Mouse (Mus musculus) G1E (cell line): Measurements from ENCODE around the gene Ap2a1. TPM values are rescaled to one million over a fixed set of nuclear protein-coding genes. Genes with fewer than 3 reads are reported as not detected.
A peak's percentile ranks its signal among the peaks of the same experiment; 100 is the strongest.

Source experiments
- ATAC-seq: 2 replicates; pipeline ENCODE4 v1.8.0; 2016; ENCODE audit warnings: mild to moderate bottlenecking; ENCODE audit not compliant: insufficient number of reproducible peaks, poor library complexity, low FRiP score, severe bottlenecking; ENCODE audit errors: extremely low read depth
- DNase-seq: peaks from one replicate; pipeline ENCODE4 v3.0.0; 2012; ENCODE audit warnings: low spot score
- H3K27me3 ChIP-seq: 2 replicates; pipeline ENCODE4 v1.6.1; 2012; ENCODE audit warnings: mild to moderate bottlenecking, low read length, inconsistent platforms; ENCODE audit not compliant: insufficient read depth
- H3K36me3 ChIP-seq: replicated peaks from 2 replicates; pipeline ENCODE3; 2012; ENCODE audit warnings: mild to moderate bottlenecking, inconsistent platforms
- H3K4me1 ChIP-seq: 2 replicates; pipeline ENCODE4 v1.6.1; 2012; ENCODE audit warnings: low read depth, low read length, inconsistent platforms, mixed read lengths; ENCODE audit not compliant: insufficient read depth
- H3K4me3 ChIP-seq: 2 replicates; pipeline ENCODE4 v1.5.1; 2012; ENCODE audit warnings: low read depth, mild to moderate bottlenecking, inconsistent platforms, low read length, moderate library complexity, mixed read lengths
- H3K9me3 ChIP-seq: replicated peaks from 2 replicates; pipeline ENCODE4 v1.6.1; 2012; ENCODE audit warnings: inconsistent platforms
- CTCF ChIP-seq: IDR thresholded peaks from 2 replicates; pipeline ENCODE4 v1.5.1; 2012; ENCODE audit warnings: low read depth, low read length, inconsistent platforms, mixed read lengths
- GATA1 ChIP-seq: IDR thresholded peaks from 2 replicates; pipeline ENCODE4 v1.6.1; 2012; ENCODE audit warnings: borderline replicate concordance, low read length, inconsistent platforms, mixed read lengths
- GATA2 ChIP-seq: IDR thresholded peaks from 2 replicates; pipeline ENCODE4 v1.6.1; 2012; ENCODE audit warnings: low read depth, low read length, inconsistent platforms, borderline replicate concordance
- POLR2AphosphoS5 ChIP-seq: IDR thresholded peaks from 2 replicates; pipeline ENCODE4 v1.6.1; 2012; ENCODE audit warnings: low read depth, low read length, inconsistent platforms; ENCODE audit not compliant: insufficient replicate concordance
- TAL1 ChIP-seq: conservative IDR thresholded peaks from 2 replicates; pipeline ENCODE4 v1.6.1; 2012; ENCODE audit warnings: low read depth, low read length, inconsistent platforms, mixed read lengths
- polyA plus RNA-seq: library from polyadenylated mRNA; stranded (reverse); fragments of >175 nt; gene quantifications from 2 replicates; pipeline ENCODE4 v1.2.3, GENCODE M21; 2012
- total RNA-seq, 2 experiments: library from RNA; stranded (forward) in 1 of 2; stranded (reverse) in 1 of 2; fragments of 200-1000 nt in 1 of 2; fragments of >200 nt in 1 of 2; fragmentation: Nextera tagmentation in 1 of 2; gene quantifications; 2 replicates each; pipeline ENCODE4 v1.2.3; 2014 to 2017

The Ap2a1 gene
- total and polyA plus RNA-seq, 3 experiments = 19.8 to 98.8 (median 98.0) TPM

DNA sequence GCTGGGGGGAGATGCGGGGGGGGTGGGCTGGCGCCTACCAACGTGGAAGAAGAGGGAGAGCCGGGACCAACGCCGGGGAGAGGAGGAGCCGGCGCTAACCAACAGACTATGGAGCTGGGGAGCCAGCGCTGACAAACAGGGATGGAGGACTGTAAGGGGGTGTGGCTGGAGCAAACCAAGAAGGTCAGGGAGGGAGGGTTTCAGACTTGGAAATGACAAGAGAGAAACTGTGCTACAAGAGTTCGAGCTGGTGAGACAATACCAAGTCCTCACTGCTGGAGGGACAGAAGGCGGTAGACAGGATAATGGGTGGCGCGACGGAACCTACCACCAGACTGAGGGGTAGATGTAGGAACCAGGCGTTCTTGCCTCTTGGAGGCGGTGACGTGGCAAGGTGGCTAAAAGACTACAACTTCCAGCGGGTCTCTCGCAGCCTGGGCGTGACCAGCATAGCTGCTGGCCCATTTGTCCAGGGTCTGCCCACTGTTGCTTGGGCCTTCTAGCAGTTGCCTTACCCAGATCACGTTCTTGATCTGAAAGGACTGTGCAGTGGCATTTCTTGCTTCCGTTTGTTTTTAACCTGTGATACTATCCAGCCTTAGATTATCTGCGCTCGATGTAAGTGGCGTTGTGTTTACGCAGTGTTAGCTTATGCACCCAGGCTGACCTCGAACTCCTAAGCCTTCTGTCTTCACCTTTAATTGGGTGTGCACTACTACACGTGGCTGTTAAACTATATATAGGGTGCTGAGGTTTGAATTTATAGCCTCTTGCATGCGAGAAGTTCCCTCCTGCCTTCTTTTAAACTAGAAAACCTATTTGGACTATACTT, 59.4 kb downstream of the Ap2a1 start, which contains the start of gene Ptov1:
Ptov1 (minus strand) TSS at position 92 of the 832 bp plus-strand sequence.
- Histone ChIP-seq H3K4me3 (peak within 1 kb of the TSS; percentile 88), H3K36me3 (peaks cover 31% of the 10 kb centered on the region), H3K4me1 (peaks cover 47% of the 10 kb centered on the region), H3K27me3 (no peaks in the 10 kb centered on the region), H3K9me3 (no peaks in the 10 kb centered on the region)
- TF ChIP-seq POLR2AphosphoS5 = no peak
- no peak for TF ChIP-seq CTCF
- no peak for TF ChIP-seq GATA1
- TF ChIP-seq TAL1 = no peak
- no peak for TF ChIP-seq GATA2
- ATAC-seq = peak; percentile 79
- peak; percentile 70 for DNase-seq

DNA sequence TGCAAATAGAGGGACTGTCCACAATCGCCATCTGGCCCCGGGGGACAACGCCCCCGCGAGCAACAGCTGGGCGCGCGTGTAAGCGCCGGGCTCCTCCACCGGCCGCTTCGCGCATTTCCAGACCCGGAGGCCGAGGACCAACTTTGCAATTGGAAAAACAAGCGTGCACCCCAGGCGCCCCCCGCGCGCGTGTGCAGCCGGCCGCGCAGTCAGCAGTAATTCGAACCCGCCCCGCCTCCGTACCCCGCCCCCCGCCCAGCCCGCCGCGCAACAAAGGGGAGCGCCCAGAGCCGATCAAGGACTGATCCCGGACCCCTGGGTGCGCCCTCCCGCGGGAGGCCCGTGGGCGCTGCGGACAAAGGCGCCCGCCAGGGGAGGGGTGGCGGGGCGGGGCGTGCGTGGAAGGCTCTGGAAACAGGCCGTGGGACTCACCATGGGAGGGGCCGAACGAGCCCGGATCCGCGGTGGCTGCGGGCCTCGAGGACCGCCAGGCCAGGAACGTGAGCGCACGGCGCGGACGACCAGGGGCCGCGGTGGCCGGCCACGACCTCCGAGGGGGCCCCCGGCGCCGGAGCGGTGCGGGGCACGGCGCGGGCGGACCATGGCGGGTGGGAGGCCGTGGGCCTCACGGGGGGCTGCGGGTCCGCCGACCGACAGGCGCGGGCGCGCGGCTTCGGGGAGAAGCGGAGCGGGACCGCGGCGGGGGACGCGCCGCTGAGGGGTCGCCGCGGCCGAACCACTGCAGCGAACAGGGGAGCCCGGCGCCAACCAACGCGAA, 60.2 kb downstream of the Ap2a1 start:
- ATAC-seq = no peak
- Histone ChIP-seq H3K27me3 (no peaks in the 10 kb centered on the region), H3K4me3 (peak overlapping the region; percentile 88), H3K36me3 (peaks cover 39% of the 10 kb centered on the region), H3K9me3 (no peaks in the 10 kb centered on the region), H3K4me1 (peaks cover 55% of the 10 kb centered on the region)
- peak; percentile 51 for DNase-seq
- TF ChIP-seq TAL1 = no peak
- no peak for TF ChIP-seq GATA2
- no peak for TF ChIP-seq GATA1
- no peak for TF ChIP-seq CTCF
- TF ChIP-seq POLR2AphosphoS5 = no peak

DNA sequence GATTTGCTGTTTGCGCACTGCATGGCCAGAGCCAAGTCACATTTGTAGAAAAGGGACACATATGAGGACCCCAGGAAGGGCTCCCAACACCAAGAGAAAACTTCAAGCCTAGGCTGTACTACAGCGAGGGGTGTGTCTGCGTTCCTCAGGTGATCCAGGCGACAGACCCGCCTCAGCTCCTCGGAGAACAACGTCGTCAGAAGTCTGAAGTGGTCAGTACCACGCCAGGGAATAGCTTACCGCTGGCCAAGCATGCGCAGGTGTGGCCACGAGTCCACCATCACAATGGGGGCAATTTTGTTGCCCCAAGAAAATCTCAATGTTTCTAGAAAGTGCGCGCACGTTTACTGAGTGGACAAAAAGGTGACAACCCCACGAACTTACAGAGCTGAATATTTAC, 60.8 kb downstream of the Ap2a1 start:
- H3K4me3 ChIP-seq = peak overlapping the region; percentile 88
- ATAC-seq = no peak
- peaks cover 1% of the 10 kb centered on the region; the same call in 1 of the 2 replicates for H3K9me3 ChIP-seq
- no peaks in the 10 kb centered on the region for H3K27me3 ChIP-seq
- H3K36me3 ChIP-seq = peaks cover 45% of the 10 kb centered on the region
- TF ChIP-seq TAL1 = no peak
- no peak for TF ChIP-seq POLR2AphosphoS5
- TF ChIP-seq CTCF = no peak
- TF ChIP-seq GATA2 = no peak
- TF ChIP-seq GATA1 = no peak
- no peak for DNase-seq
- peaks cover 61% of the 10 kb centered on the region for H3K4me1 ChIP-seq

DNA sequence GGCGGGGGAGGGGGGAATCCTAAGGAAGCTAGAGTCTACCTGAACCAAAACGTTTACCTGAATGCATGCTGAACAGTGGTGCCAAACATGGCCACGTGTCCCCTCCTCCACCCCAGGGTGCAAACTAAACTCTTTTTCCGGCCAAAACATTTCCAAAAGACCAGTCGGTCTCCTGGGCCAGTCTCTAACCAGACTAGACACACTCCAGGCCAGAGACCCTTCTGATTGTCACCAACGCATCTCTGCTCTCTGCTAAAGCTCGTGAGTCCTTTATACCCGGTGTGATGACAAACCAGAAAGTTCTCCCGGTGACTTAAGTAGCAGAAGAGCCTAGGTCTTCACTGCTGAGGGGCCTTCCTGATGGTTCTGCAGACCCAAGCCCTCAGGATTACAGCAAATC, 61.5 kb downstream of the Ap2a1 start:
- DNase-seq (no peak), ATAC-seq (no peak)
- no peak for TF ChIP-seq TAL1
- no peak for TF ChIP-seq GATA2
- TF ChIP-seq GATA1 = no peak
- TF ChIP-seq CTCF = no peak
- no peak for TF ChIP-seq POLR2AphosphoS5
- Histone ChIP-seq H3K9me3 (peaks cover 4% of the 10 kb centered on the region; the same call in 1 of the 2 replicates), H3K4me1 (peaks cover 67% of the 10 kb centered on the region), H3K27me3 (no peaks in the 10 kb centered on the region), H3K4me3 (no peak overlapping the region; the same call in 1 of the 2 replicates), H3K36me3 (peaks cover 52% of the 10 kb centered on the region)

DNA sequence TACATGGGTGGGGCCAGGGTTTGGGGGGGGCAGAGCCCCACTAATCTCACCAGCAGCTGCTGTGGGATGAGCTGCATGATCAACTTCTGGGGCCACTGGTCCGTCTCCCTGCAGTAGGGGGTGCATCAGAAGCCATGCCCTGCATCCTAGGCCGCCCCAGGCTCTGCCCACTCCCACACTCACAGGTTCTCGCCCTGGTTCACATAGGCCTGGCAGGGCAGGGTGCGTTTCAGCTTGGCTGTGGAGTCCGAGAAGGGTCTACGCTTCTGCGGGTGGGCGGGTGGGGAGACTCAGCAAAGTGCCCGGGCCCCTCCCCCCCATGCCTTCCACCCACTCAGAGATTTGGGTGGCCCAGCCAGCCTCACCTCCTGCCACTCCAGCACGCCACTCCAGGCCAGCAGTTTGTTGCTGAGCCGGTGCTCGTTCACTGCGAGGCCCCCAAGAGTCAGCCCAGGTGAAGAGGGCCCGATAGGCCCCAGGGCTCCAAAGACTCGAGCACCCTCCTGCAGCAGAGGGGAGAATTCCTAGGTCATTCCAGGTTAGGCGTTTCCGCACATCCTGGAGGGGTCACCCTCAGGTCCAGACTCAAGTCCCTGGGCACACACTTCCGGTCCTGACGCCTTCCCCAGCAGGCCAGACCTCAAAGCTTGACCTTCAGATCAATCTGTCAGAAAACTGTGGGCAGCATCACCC, 62.1 kb downstream of the Ap2a1 start:
- Histone ChIP-seq H3K27me3 (no peaks in the 10 kb centered on the region), H3K4me3 (peak overlapping the region; percentile 52; the same call in 1 of the 2 replicates), H3K4me1 (peaks cover 67% of the 10 kb centered on the region), H3K9me3 (peaks cover 4% of the 10 kb centered on the region; the same call in 1 of the 2 replicates), H3K36me3 (peaks cover 58% of the 10 kb centered on the region)
- TF ChIP-seq GATA2 (no peak), TAL1 (no peak), GATA1 (no peak), CTCF (no peak), POLR2AphosphoS5 (no peak)
- no peak for DNase-seq
- no peak for ATAC-seq
